Mouse (Mus musculus): ENCODE measurements around the gene Osmr. TPM values are rescaled to one million over a fixed set of nuclear protein-coding genes. Genes with fewer than 3 reads are reported as not detected.
"Not testable (repeated sequence)": the region's sequence is repeated elsewhere in the genome, so short reads cannot be mapped to it uniquely, and the experiment has no call there.

The Osmr gene
- total RNA-seq, 2 experiments from 2014 or later, result 2.4 to 4.0 TPM

GRCm38 (mm10) chr15:6840199-6840598 lies 34.6 kb downstream of the Osmr start:
- H3K27ac ChIP-seq, result no peak overlapping the region

GRCm38 (mm10) chr15:6815807-6816206 lies 59.0 kb downstream of the Osmr start:
- Histone ChIP-seq H3K4me3 (no peak overlapping the region), H3K27ac (no peak overlapping the region)
- peak in 1 of 2 experiments; percentile 46 for DNase-seq (ENCODE audit: low spot score in 2 of 2)
- no peak for TF ChIP-seq CTCF (conservative IDR thresholded peaks at IDR 0.05)

More at GRCm38 (mm10) chr15:6840199-6840598, 34.6 kb downstream of the Osmr start:
- DNase-seq (ENCODE audit: low spot score in 2 of 2), result peak; percentile 13 to 16
- TF ChIP-seq CTCF (conservative IDR thresholded peaks at IDR 0.05), result peak; percentile 86
- H3K4me3 ChIP-seq, result no peak overlapping the region

GRCm38 (mm10) chr15:6801212-6801611 lies 73.6 kb downstream of the Osmr start:
- DNase-seq (ENCODE audit: low spot score in 2 of 2); H3K27ac ChIP-seq: not testable (repeated sequence)

GRCm38 (mm10) chr15:6792846-6793245 lies 81.9 kb downstream of the Osmr start:
- TF ChIP-seq CTCF (conservative IDR thresholded peaks at IDR 0.05), result peak; percentile 34
- Histone ChIP-seq H3K4me3 (no peak overlapping the region), H3K27ac (no peak overlapping the region)
- no peak for DNase-seq (ENCODE audit: low spot score in 2 of 2)

More at GRCm38 (mm10) chr15:6801212-6801611, 73.6 kb downstream of the Osmr start:
- H3K4me3 ChIP-seq, result not testable (repeated sequence)

GRCm38 (mm10) chr15:6791648-6792047 lies 83.1 kb downstream of the Osmr start:
- no peak overlapping the region for H3K4me3 ChIP-seq
- no peak for DNase-seq (ENCODE audit: low spot score in 2 of 2)
- no peak for TF ChIP-seq CTCF (conservative IDR thresholded peaks at IDR 0.05)
- H3K27ac ChIP-seq, result no peak overlapping the region

GRCm38 (mm10) chr15:6790011-6790410 lies 84.8 kb downstream of the Osmr start:
- Histone ChIP-seq H3K27ac (no peak overlapping the region), H3K4me3 (no peak overlapping the region)
- no peak for DNase-seq (ENCODE audit: low spot score in 2 of 2)
- TF ChIP-seq CTCF (conservative IDR thresholded peaks at IDR 0.05), result no peak

- no peak for DNase-seq (ENCODE audit: low spot score in 2 of 2)
- no peak for TF ChIP-seq CTCF (conservative IDR thresholded peaks at IDR 0.05)
Observed at GRCm38 (mm10) chr15:6787236-6787635, 87.5 kb downstream of the Osmr start.

GRCm38 (mm10) chr15:6786212-6786611 lies 88.6 kb downstream of the Osmr start:
- no peak overlapping the region for H3K27ac ChIP-seq
- no peak for DNase-seq (ENCODE audit: low spot score in 2 of 2)
- no peak overlapping the region for H3K4me3 ChIP-seq
- no peak for TF ChIP-seq CTCF (conservative IDR thresholded peaks at IDR 0.05)

More at GRCm38 (mm10) chr15:6787236-6787635, 87.5 kb downstream of the Osmr start:
- H3K27ac ChIP-seq, result no peak overlapping the region
- no peak overlapping the region for H3K4me3 ChIP-seq

- TF ChIP-seq CTCF (conservative IDR thresholded peaks at IDR 0.05), result no peak
- no peak for DNase-seq (ENCODE audit: low spot score in 2 of 2)
- Histone ChIP-seq H3K27ac (no peak overlapping the region), H3K4me3 (no peak overlapping the region)
Observed at GRCm38 (mm10) chr15:6772265-6772664, 102.5 kb downstream of the Osmr start.

Other genes with a start within 250 kb of the Osmr start
- gene Rictor, start 166.6 kb downstream of the Osmr start, total RNA-seq (2021), result 10 to 100 TPM; 46.2 to 48.5 TPM
- gene Lifr, start 215.6 kb upstream of the Osmr start, total RNA-seq (2021), result 10 to 100 TPM; 51.3 to 52.9 TPM